Mouse (Mus musculus) MEL (cell line): ENCODE data around the gene Man2c1.

ENCODE experiments used
- CTCF ChIP-seq, 3 experiments: IDR thresholded peaks in 2 of 3; conservative IDR thresholded peaks in 1 of 3; 2 replicates each; pipeline ENCODE4 v1.5.1; 2011 to 2012; ENCODE audit warnings: low read length in 3 of 3, low read depth in 2 of 3, mild to moderate bottlenecking in 2 of 3, improper control_type of control experiment in 1 of 3, inconsistent platforms in 1 of 3, mixed read lengths in 1 of 3, moderate library complexity in 1 of 3; ENCODE audit not compliant: control insufficient read depth in 1 of 3, insufficient read depth in 1 of 3, poor library complexity in 1 of 3, severe bottlenecking in 1 of 3
- EP300 ChIP-seq, 2 experiments: IDR thresholded peaks; 2 replicates each; pipeline ENCODE4 v1.6.1; 2011; ENCODE audit warnings: improper control_type of control experiment in 2 of 2, low read length in 2 of 2, low read depth in 1 of 2, mild to moderate bottlenecking in 1 of 2
- GABPA ChIP-seq: IDR thresholded peaks from 2 replicates; pipeline ENCODE4 v1.6.1; 2012; ENCODE audit warnings: low read depth, mild to moderate bottlenecking, inconsistent platforms, low read length, improper control_type of control experiment, moderate library complexity
- HCFC1 ChIP-seq: IDR thresholded peaks from 2 replicates; pipeline ENCODE4 v1.6.1; 2012; ENCODE audit warnings: low read depth, mild to moderate bottlenecking, inconsistent platforms, low read length, improper control_type of control experiment, moderate library complexity
- MAX ChIP-seq: IDR thresholded peaks from 2 replicates; pipeline ENCODE4 v1.6.1; 2011; ENCODE audit warnings: low read length, improper control_type of control experiment
- NRF1 ChIP-seq: IDR thresholded peaks from 2 replicates; pipeline ENCODE4 v1.6.1; 2014; ENCODE audit warnings: low read depth, mild to moderate bottlenecking, inconsistent platforms, low read length, improper control_type of control experiment, moderate library complexity; ENCODE audit not compliant: poor library complexity, insufficient read depth, severe bottlenecking
- POLR2A ChIP-seq, 2 experiments: IDR thresholded peaks; 2 replicates each; pipeline ENCODE4 v1.6.1; 2011 to 2012; ENCODE audit warnings: low read length in 2 of 2, mild to moderate bottlenecking in 2 of 2, control low read depth in 1 of 2, improper control_type of control experiment in 1 of 2, low read depth in 1 of 2, moderate library complexity in 1 of 2; ENCODE audit not compliant: control insufficient read depth in 1 of 2, insufficient read depth in 1 of 2, poor library complexity in 1 of 2
- POLR2AphosphoS2 ChIP-seq: IDR thresholded peaks from 2 replicates; pipeline ENCODE4 v1.6.1; 2011; ENCODE audit warnings: low read length, improper control_type of control experiment
- TAL1 ChIP-seq: IDR thresholded peaks from 2 replicates; pipeline ENCODE4 v1.6.1; 2012; ENCODE audit warnings: mild to moderate bottlenecking, inconsistent platforms, low read length, moderate library complexity, mixed read lengths
- ZNF384 ChIP-seq: IDR thresholded peaks from 2 replicates; pipeline ENCODE4 v1.6.1; 2012; ENCODE audit warnings: low read depth, mild to moderate bottlenecking, inconsistent platforms, low read length, improper control_type of control experiment

- TF ChIP-seq CTCF (IDR thresholded peaks at IDR 0.05 in 2 of 3, conservative IDR thresholded peaks at IDR 0.05 in 1 of 3; ENCODE audit: control insufficient read depth in 1 of 3, insufficient read depth in 1 of 3, low read depth in 2 of 3, low read length in 3 of 3, poor library complexity in 1 of 3, severe bottlenecking in 1 of 3) (no peak), POLR2AphosphoS2 (no peak), TAL1 (no peak), POLR2A (IDR thresholded peaks at IDR 0.05; ENCODE audit: control insufficient read depth in 1 of 2, insufficient read depth in 1 of 2, low read depth in 1 of 2, low read length in 2 of 2, poor library complexity in 1 of 2) (no peak), MAX (no peak), HCFC1 (no peak), ZNF384 (no peak), EP300 (IDR thresholded peaks at IDR 0.05; ENCODE audit: low read depth in 1 of 2, low read length in 2 of 2) (no peak), GABPA (no peak), NRF1 (no peak)
Measured at GRCm38 (mm10) chr9:57158506-57158905, 28.0 kb downstream of the Man2c1 start.
